Mouse (Mus musculus) liver, adult (tissue): ENCODE results near the gene Olfr893.

ENCODE experiments used
- GATA4 ChIP-seq: IDR thresholded peaks from 2 replicates; pipeline ENCODE4 v1.6.1; 2014; ENCODE audit warnings: mild to moderate bottlenecking, low read length; ENCODE audit not compliant: insufficient replicate concordance

Gene Olfr893

DNA sequence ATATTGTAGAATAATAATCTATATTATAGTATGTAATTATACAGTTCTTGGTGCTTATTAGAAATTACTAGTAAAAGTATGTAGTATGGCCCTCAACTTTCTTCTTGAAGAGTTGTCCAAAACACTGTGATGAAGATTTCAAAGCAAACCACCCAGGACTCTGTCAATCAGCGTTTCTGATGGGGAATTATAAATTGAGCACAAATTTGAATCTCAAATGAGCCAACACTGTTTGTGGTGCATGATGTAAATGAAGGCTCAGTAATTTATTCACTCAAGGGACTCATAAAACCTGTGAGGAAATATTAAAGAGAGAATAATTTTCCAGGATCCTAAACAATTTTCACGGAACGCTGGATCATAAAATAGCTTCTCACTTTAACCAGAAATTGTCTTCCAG, at the start of gene Olfr893:
Gene Olfr893 (plus strand): TSS at position 301 of the 400 bp plus-strand sequence.
- no peak for TF ChIP-seq GATA4

GRCm38 (mm10) chr9:38180721-38181120, 27.4 kb upstream of the Olfr893 start, which contains the start of gene Olfr891:
Gene Olfr891, minus strand, starts transcription at chr9:38180821.
- no peak for TF ChIP-seq GATA4

DNA sequence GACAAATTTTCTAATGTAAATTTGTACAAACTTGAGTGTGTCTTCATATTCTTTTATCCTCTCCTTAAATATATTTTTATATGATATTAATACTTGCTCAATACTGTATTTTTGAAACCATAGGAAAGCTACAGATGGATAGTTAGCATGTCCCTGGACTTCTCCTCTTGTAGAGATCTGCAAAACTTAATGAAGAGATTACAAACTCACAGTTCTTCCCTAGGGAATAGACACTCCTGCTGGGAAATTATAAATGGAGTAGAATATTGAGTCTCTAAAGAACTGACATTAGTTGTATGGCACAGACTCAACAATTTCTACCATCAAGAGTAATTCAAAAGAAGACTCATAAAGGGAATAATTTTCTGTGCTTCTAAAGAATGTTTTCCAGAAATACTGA, 9.6 kb downstream of the Olfr893 start, which contains the start of gene Olfr894:
Gene Olfr894 (plus strand): TSS at position 301 of the 400 bp plus-strand sequence.
- no peak for TF ChIP-seq GATA4

DNA sequence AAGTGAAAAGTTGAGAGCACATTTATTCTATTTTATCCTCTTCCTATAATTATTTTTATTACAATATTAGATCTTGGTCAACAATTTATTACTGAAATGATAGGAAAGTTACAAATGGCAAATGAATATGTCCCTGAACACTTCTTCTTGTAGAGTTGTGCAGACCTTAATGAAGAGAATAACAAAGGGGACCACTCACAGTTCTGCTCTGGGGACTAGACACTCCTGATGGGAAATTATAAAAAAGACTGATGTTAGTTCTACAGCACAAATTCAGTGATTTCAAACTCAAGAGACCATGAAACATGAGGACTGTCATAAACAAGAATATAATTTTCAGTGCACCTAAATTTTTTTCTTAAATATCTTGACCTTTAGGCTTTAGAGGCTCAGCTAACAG, 44.3 kb downstream of the Olfr893 start, which contains the start of gene Olfr143:
Gene Olfr143 (plus strand): TSS at position 301 of the 400 bp plus-strand sequence.
- TF ChIP-seq GATA4 = no peak
